Mouse (Mus musculus): Measurements from ENCODE around the gene Mrtfa.
"Not testable (repeated sequence)": the region's sequence is repeated elsewhere in the genome, so short reads cannot be mapped to it uniquely, and the experiment has no call there.

Mrtfa gene

DNA sequence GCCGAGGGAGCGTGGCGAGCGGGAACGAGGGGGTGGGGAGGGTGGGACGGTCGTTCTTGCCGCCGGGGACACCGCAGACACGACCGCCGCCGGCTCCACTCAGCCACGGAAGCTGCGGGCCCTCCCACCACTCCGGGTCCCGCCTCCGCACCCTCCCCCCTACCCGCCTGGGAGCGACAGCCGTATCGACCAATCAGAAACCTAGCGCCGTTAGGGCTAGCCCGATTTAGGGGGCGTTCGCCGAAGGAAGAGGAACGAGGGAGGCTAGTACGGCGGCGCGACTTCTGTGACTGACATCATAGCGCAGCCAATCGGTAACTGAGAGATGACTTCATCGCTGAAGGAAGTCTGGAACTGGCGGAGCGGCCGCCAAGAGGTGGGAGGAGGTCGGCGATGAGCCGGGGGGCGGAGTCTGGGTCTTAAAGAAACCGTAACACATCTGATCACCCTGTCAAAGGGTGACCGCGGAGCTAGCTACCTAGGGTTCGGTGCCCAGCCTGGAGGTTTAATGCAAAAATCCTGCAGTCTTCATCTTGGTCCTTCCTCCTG is at the start of gene Mrtfa:
Mrtfa (minus strand) TSS at position 128 of the 549 bp plus-strand sequence.
- DNase-seq, result peak; percentile 100

- no peak for DNase-seq
Measured at GRCm38 (mm10) chr15:81239794-81240343, 49.3 kb upstream of the Mrtfa start.

- DNase-seq, result peak; percentile 68
Measured at GRCm38 (mm10) chr15:81239261-81239660, 48.7 kb upstream of the Mrtfa start.

DNA sequence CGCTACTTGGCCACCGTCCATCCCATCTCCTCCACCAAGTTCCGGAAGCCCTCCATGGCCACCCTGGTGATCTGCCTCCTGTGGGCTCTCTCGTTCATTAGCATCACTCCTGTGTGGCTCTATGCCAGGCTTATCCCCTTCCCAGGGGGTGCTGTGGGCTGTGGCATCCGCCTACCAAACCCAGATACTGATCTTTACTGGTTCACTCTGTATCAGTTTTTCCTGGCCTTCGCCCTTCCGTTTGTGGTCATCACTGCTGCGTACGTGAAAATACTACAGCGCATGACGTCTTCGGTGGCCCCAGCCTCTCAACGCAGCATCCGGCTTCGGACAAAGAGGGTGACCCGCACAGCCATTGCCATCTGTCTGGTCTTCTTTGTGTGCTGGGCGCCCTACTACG is 46.9 kb upstream of the Mrtfa start:
- DNase-seq, result no peak

- DNase-seq, result no peak
Measured at GRCm38 (mm10) chr15:81236062-81236461, 45.5 kb upstream of the Mrtfa start.

GRCm38 (mm10) chr15:81235086-81235920 is 44.7 kb upstream of the Mrtfa start, which contains the start of gene Mchr1:
Gene Mchr1 (plus strand): TSS chr15:81235499.
- peak; percentile 80 for DNase-seq

DNA sequence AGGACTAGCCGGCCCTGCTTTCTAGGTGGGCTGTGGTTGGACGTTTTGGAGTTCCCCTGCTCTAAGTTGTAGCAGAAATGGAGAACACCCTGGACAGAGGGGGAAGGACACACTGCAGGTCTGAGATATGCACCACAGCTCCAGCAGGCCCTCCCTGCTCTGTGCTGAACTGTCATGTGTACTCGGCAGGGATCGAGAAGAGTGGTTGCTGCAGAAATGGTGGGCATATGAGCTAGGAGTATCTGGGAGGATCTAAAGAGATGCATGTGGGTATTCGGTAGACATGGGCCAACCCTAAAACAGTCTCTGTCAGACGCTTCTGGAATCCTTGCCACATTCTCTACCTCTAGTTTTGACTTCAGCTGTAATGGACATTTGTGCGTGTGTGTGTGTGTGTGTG is 40.8 kb upstream of the Mrtfa start:
- no peak for DNase-seq

GRCm38 (mm10) chr15:81229791-81230190 is 39.2 kb upstream of the Mrtfa start:
- DNase-seq, result no peak

DNA sequence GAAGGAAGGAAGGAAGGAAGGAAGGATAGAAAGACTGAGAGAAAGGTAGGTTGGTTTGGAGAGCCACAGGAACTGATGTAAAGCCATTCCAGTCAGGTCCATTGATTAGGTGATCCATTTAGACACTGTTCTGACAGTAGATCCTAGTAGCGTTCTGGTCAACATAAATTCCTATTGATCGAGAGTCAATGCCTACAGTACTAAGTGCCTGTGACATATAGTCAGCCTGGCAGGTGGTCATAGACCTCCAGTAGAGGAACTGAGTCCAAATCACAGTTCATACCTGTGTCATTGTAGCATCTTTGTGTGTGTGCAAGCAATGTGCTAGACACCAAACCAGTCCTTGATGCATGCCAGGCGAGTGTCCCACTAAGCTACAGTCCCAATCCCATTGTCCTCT is 37.7 kb upstream of the Mrtfa start:
- no peak for DNase-seq

DNA sequence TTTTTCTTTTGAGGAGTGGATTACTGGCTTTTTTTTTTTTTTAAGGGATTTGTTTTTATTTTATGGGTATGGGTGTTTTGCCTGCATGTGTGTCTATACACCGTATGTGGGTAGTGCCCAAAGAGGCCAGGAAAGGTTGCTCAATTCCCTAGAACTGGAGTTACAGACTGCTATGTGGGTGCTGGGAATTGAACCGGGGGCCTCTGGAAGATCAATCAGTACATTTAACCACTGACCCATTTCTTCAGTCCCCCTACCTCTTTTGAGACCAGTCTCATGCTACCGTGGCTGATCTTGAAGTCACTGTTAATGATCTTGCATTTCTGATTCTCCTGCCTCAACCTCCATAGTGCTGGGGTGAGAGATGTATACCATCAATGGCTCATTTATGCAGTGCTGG is 36.7 kb upstream of the Mrtfa start:
- no peak for DNase-seq

GRCm38 (mm10) chr15:81226796-81227195 is 36.2 kb upstream of the Mrtfa start:
- DNase-seq, result no peak

DNA sequence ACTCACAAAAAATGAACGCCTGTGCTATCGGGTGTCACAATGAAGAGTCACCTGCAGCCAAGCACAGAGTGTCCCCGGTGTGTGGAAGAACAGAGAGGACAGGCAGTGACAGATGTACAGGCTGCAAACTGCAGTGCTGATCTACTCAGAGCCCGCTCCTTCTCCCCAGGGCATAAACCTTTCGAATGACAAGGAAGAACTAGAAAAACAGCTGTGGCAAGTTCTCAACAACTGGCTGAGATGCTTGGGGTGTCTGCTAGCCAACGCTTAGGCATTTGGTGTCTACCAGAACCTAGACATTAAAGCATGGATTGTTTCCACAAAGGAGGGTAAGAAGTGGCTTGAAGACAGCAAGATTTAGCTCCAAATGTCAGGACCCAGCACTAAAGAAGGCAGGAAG is 35.2 kb upstream of the Mrtfa start:
- DNase-seq, result no peak

DNA sequence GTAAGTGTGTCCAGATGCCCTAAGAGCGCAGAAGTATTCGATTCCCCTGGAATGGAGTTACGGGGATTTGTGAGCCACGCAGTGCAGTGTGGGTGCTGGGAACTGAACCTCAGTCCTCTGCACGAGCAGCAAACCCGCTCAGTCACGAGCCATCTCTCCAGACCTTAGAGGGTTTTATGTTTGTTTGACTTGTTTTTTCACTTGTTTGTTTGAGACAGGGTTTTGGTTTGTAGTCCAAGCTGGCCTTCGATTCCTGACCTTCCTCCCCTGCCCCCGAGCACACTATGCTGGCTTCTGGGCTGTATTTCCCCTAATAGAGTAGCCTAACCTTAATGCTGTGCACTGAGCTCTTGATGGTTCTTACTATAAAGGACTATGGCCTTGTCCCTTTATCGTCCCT is 34.5 kb upstream of the Mrtfa start:
- no peak for DNase-seq

- no peak for DNase-seq
Measured at GRCm38 (mm10) chr15:81221446-81221845, 30.9 kb upstream of the Mrtfa start.

DNA sequence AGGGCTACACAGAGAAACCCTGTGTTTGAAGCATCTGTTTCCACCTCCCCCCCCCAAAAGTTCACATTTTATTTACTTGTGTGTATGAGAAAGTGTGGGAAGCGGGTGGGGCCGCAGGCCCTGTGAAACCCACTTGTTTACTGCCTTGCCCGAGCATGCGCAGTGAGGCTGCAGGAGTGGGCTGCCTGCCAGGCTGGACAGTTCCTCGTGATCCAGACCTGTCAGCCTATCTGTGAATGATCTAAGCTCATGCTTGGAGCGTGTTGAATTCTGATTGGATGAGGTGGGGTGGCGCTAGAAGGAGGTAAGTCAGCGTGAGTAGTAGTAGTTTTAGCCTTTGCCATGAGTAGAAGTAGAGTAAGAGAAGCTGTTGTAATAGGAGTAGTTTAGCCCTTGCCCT is 29.5 kb upstream of the Mrtfa start:
- not testable (repeated sequence) for DNase-seq

GRCm38 (mm10) chr15:81219054-81219453 is 28.5 kb upstream of the Mrtfa start:
- no peak for DNase-seq

DNA sequence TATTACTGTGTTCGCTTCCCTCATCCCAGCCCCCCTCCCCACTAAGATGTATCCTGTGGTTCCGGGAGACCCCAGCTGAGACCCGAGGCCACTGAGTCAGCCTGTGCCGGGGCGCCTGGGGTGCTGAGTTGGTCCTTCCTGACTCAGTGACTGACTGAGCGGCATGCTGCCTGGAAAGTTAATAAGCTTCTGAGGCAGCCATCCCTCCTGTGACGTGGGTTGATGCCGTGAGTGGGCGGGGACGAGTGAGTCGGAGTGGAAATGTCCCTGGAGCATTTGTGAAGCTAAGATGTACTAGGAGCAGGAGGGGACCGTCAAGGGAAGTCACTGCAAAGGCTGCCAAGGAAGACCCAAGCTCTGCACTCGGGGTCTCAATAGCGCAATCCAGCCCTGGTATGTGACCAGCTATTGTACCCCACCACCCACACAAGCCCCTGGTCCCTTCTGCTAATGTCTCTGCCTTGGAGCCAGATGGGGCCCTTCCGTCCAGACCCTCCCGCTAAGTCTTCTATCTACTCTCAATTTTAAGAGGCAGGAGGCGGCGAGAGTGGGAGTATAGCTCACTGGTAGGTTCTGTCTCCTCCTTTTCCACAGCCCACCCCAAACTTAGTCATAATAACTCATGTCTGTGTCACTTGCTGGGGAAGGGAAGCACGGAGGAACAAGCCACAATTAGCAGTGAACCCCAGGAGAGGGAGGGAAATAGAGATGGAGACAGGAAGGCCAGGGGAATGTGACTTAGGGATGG is 26.5 kb upstream of the Mrtfa start:
- no peak for DNase-seq

- DNase-seq, result no peak
Measured at GRCm38 (mm10) chr15:81212976-81213375, 22.4 kb upstream of the Mrtfa start.

DNA sequence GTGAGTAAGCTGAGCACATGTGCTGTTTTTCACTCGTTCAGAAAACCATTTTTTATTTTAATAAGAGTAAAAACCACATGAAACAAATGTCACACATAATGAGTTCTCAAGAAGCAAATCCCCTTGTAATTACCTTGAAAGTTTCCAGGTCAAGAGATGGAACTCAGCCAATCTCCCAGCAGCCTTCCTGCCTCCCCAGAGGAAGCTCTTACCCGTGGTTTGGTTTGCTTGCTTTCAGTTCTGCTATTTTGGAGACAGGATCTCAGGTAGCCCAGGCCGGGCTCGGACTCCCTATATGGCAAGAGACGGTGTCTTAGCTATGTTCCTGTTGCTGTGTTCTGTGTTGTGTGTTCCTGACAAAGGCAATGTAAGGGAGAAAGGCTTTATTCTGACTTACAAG is 19.9 kb upstream of the Mrtfa start:
- peak; percentile 20 for DNase-seq

- no peak for DNase-seq
Measured at GRCm38 (mm10) chr15:81202462-81202861, 11.9 kb upstream of the Mrtfa start.

GRCm38 (mm10) chr15:81199372-81199959 is 8.9 kb upstream of the Mrtfa start:
- peak; percentile 84 for DNase-seq

GRCm38 (mm10) chr15:81198447-81198846 is 7.9 kb upstream of the Mrtfa start:
- no peak for DNase-seq

DNA sequence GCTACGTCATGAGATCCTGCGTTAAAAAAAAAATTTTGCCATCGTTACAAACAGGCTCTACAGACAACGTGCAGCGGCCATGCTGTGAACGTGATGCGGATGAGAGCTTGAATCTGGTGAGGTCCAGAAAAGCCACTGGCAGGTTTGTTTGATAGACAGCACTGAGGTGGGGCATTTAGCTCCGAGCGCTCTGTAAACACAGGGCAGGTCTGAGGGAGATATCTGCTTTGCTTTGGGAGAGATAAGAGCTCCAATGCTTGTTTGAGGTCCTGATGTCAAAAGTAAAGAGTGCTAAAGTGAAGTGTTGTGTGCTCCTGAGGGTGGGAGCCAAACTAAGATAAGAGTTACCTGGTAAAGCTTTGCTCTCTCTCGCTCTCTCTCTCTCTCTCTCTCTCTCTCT is 6.6 kb upstream of the Mrtfa start:
- DNase-seq, result no peak

Data from retina, postnatal 1 day (tissue).